Mouse (Mus musculus) lung, adult 2 months (tissue): ENCODE data around the gene Gltp. TPM values are rescaled to one million over a fixed set of nuclear protein-coding genes. Genes with fewer than 3 reads are reported as not detected.
A peak's percentile ranks its signal among the peaks of the same experiment; 100 is the strongest.

ENCODE experiments used
- DNase-seq: peaks from one replicate; pipeline ENCODE4 v3.0.0; 2022
- H3K4me1 ChIP-seq: fragments of 200-500 bp; 2 replicates; pipeline ENCODE4 v1.6.1; 2011; ENCODE audit warnings: low read length; ENCODE audit not compliant: control insufficient read depth, insufficient read depth
- H3K4me3 ChIP-seq: fragments of 200-500 bp; replicated peaks from 2 replicates; pipeline ENCODE3; 2011; ENCODE audit warnings: low read depth, mild to moderate bottlenecking, control low read depth, low read length; ENCODE audit errors: extremely low read depth
- CTCF ChIP-seq: fragments of 200-500 bp; IDR thresholded peaks from 2 replicates; pipeline ENCODE4 v1.5.1; 2011; ENCODE audit warnings: mild to moderate bottlenecking, low read length, control low read depth; ENCODE audit not compliant: insufficient read depth
- POLR2A ChIP-seq: fragments of 200-500 bp; IDR thresholded peaks from 2 replicates; pipeline ENCODE4 v1.6.1; 2011; ENCODE audit warnings: low read depth, mild to moderate bottlenecking, control low read depth, low read length, borderline replicate concordance; ENCODE audit errors: extremely low read depth
- WGBS: fragments of 180-500 bp; shearing (Covaris S2); methylation state at CpG from one replicate; pipeline ENCODE4 v1.1.7; 2018; 5-methylcytosine and 5-hydroxymethylcytosine counted together
- polyA plus RNA-seq: library from polyadenylated mRNA; depleted of rRNA; stranded (reverse); fragments of >200 nt; gene quantifications from 2 replicates; pipeline ENCODE4 v1.2.3, GENCODE M21; 2012

Gene Gltp
- polyA plus RNA-seq, 1 experiment = 259 TPM

DNA sequence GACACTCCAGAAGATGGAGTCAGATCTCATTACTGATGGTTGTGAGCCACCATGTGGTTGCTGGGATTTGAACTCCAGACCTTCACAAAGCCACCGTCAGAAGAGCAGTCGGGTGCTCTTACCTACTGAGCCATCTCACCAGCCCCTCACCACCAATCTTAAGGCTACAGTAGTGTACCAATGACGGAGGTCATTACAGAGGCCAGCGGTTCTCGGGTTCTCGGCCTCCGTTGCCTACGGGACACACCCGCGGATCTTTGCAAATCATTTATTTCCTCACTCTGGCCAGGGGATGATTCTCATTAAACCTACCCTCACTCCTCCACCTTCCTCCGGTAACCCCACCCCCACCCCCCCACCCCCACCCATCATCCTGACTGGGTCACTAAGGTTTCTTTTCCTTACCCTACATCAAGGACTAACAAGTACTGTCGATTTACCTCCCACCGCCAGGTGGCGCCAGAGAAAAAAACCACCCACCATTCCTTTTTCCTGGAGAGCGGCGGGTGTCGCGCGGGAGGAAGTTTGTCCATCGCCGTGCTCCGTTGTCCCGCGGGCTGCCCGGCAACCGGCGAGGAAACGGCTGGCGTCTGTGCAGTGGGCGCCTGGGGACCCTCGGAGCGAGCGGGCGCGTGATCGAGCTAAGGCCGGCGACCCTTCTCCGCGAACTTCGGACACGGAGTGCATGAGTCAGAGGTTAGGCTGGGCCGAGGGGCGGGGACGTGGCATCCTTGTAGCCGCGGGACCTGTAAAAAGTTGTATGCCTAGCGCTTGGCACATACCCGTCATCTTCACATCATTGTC is 16.7 kb upstream of the Gltp start, which contains the start of gene Tchp:
Gene Tchp (plus strand): TSS at position 496 of the 804 bp plus-strand sequence.
- 5% methylated on average over 49 of the region's 49 CpGs for WGBS
- TF ChIP-seq CTCF (peak; percentile 64), POLR2A (0 out of 2 replicates have a peak, but pooled peaks have one; percentile 18)
- Histone ChIP-seq H3K4me1 (peaks cover 4% of the 10 kb centered on the region; the same call in 1 of the 2 replicates), H3K4me3 (peak within 1 kb of the TSS; percentile 98)
- DNase-seq = peak; percentile 95

DNA sequence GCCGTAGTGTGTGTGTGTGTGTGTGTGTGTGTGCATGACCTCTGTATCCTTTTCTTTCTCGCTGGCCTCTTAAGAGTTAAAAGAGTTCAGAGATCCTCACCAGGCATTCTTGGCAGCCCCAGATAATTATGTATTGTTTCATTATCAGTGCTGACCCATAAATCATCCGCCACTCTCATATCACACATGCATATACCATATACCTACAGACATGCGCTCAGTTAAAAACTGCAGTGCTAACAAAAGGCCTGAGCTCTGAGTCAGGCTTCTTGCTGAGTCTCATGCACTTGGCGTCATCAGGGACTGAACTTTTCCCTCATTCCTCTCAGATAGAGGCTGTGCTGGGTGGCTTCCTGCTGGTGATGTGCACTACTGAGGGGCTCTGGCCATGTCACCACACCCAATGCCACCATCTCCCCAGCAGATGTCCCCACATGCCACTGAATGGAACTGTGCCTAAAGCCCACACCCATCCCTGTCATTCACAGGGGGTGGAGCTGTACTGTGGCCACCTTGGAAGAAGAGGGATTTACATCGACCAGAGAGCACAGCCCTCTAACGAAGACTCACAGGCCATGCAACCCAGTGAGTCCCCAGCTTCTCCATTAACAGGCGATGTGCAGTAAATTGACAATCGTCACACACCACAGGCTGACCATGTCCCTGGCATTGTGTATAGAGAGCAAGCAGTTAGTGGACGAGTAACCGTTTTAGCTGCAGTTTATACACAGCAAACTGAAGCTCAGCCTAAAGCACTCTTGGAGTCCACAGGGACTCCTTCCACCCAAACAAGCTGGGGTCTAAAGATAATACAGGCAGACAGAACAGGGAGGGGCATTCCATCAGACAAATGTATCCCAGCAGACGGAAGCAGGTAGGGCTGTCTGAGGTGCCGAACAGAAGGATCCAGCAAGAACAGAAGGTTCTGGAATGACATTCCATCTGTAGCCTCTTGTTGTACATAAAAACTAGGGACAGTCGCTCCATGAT is 11.9 kb upstream of the Gltp start:
- Histone ChIP-seq H3K4me1 (no peaks in the 10 kb centered on the region), H3K4me3 (no peak overlapping the region)
- WGBS = 56% methylated on average over 14 of the region's 14 CpGs
- DNase-seq = no peak
- TF ChIP-seq CTCF (peak; percentile 74), POLR2A (no peak)

DNA sequence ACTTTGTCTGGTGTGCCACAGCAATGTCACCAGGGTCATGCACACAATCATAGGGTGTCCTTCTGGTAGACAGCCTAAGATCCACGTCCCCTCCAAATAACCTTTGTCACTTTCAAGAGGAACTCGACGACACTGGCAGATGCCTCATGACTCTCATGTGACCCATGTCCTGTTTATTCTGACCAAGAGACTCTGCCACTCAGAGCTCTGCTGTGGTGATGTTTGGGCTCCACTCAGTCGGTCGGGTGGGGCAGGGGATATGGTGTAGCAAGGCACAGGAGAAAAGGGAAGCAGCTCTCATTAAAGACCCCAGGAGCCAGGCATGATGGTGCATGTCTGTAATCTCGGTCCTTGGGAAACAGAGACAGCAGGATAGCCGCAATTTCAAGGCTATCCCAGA is 8.2 kb upstream of the Gltp start:
- DNase-seq = no peak
- TF ChIP-seq POLR2A (no peak), CTCF (no peak)
- H3K4me3 ChIP-seq = no peak overlapping the region
- WGBS = 25% methylated on average over 7 of the region's 7 CpGs
- H3K4me1 ChIP-seq = no peaks in the 10 kb centered on the region

DNA sequence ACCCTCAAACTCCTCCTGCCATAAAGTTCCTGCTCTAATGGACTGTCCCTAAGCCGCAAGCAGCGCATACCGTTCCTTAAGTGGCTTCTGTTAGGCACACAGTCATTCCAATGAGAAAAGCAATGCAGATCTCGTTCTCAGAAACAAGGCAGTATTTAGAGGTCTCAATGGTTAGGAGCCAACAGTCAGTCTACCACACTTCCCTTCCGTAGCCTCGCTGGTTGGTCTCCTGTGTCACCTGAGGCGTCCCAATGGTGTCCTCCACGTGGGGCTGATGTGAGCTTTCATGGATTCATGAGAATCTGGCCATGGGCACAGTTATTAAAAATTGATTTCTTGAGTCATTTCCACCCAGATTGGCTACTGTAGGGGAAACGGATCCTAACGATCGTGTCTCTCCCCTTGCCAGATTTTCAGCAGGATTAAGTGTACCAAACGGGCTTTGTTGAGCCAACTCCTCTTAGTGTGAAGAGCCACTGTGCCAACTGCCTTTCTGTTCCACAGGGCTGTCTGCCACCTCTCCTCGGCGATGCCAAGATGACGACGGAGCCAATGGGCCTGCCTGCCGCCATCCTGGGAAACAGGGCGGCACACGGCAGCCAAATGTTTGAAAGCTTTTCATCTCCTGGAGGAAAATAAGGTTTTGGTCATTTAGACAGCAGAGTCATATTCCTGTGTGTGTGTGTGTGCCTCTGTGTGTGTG is 7.4 kb upstream of the Gltp start:
- no peak for DNase-seq
- Histone ChIP-seq H3K4me3 (no peak overlapping the region), H3K4me1 (no peaks in the 10 kb centered on the region)
- 83% methylated on average over 19 of the region's 19 CpGs for WGBS
- no peak for TF ChIP-seq CTCF
- no peak for TF ChIP-seq POLR2A

DNA sequence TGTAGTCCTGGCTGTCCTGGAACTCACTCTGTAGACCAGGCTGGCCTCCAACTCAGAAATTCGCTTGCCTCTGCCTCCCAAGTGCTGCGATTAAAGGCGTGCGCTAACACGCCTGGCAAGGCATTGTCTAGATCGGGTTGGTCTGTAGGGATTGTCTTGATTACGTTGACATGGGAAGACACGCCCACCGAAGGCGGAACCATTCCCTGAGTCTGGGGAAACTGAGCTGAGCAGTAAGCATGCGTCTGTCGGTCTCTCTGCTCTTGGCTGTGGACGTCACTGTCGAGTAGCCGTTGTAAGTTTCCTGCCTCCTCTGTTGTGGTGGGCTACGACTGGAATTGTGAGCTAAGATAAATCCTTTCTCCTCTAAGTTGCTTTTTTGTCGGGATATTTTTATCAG is 6.2 kb upstream of the Gltp start:
- DNase-seq = no peak
- Histone ChIP-seq H3K4me1 (no peaks in the 10 kb centered on the region), H3K4me3 (no peak overlapping the region)
- TF ChIP-seq POLR2A (no peak), CTCF (no peak)
- 84% methylated on average over 17 of the region's 17 CpGs for WGBS

DNA sequence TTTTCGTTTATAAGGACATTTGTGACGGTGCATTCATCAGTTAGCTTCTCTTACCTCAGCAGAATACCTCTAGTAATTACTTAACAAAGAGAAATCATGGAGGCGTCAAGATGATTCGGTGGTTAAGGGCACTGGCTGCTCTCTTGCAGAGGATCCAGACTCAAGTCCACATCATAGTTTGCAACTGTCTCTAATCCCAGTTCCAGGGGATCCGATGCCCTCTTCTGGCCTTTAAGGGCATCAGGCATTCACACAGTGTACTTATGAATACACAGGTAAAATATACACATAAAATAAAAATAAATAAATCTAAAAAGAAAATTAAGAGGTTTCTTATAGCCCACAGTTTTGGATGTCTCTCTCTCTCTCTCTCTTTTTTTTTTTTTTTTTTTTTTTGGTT is 5.0 kb upstream of the Gltp start:
- DNase-seq = no peak
- WGBS = 52% methylated on average over 5 of the region's 5 CpGs
- TF ChIP-seq CTCF (no peak), POLR2A (no peak)
- H3K4me3 ChIP-seq = no peak overlapping the region
- peaks cover 3% of the 10 kb centered on the region; the same call in 1 of the 2 replicates for H3K4me1 ChIP-seq

DNA sequence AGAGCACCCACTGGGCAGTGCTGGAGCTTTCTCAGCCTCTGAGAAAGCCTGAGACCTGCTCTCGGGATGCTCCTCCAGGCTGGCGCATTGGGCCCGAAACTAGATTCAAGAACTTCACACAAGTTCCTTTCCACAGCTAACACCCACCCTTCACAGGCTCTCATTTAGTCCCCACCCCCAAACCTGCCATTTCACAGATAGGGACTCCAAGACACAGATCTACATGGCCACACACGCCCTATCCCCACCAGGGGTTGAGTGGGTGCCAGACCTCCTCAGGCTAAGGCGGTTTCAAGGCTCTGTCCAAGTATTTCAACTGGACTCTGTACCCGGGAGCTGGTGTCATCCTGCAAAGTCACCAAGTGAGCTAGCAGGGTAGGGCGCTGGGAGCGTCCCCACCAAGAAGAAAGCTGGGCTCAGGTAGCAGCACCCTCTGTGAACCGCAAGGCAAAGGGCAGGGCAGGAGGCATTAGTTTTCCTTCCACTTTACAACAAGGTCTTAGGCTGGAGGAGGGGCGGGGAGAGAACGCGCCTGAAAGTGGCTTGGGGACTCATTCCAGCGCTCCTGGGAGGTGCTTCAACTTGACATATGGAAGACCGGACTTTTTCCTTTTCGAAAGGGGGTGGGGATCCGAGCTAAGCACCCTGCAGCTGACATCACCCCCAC is 951 bp downstream of the Gltp start:
- WGBS = 13% methylated on average over 16 of the region's 16 CpGs
- TF ChIP-seq POLR2A (no peak), CTCF (no peak)
- peak; percentile 52 for DNase-seq
- H3K4me1 ChIP-seq = peaks cover 28% of the 10 kb centered on the region
- H3K4me3 ChIP-seq = peak overlapping the region; percentile 76

DNA sequence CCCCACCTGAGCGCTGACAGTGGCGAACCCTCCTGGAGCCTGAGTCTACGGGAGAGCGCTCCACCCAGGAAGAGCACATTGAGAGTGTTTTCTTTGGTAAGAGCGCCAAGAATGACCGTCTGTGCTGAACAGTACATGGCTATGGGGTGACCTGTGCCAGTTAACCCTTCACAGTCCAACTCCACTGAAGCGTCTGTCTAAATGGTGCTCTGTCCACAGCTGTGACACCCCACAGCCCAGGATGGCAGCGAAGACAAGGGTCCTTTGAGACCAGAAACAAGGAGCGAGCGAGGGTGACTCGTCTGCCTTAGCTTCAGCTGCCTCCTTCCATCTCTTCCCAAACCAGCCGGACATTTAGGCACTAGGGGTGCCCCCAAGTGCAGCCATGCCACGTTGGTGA is 2.1 kb downstream of the Gltp start:
- 61% methylated on average over 13 of the region's 13 CpGs for WGBS
- no peak for DNase-seq
- no peak for TF ChIP-seq CTCF
- no peak for TF ChIP-seq POLR2A
- no peak overlapping the region for H3K4me3 ChIP-seq
- peaks cover 32% of the 10 kb centered on the region for H3K4me1 ChIP-seq

DNA sequence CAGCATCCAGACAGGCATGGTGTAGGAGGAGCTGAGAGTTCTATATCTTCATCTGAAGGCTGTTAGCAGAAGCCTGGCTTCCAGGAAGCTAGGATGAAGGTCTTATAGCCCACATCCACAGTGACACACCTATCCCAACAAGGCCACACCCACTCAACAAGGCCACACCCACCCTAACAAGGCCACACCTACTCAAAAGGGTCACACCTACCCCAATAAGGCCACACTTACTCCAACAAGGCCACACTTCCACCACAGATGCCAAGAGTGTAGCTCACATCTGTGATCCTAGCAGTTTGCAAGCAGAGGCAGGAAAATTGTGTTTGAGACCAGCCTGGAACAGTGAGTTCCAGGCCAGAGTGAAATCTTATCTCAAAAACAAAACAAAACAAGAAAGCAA is 2.9 kb downstream of the Gltp start:
- Histone ChIP-seq H3K4me3 (no peak overlapping the region), H3K4me1 (peaks cover 32% of the 10 kb centered on the region)
- DNase-seq = no peak
- no peak for TF ChIP-seq POLR2A
- no peak for TF ChIP-seq CTCF
